Mouse (Mus musculus): ENCODE results near the gene Kif21a.

Kif21a gene

GRCm38 (mm10) chr15:91049496-91050441, at the start of gene Kif21a:
TSS of gene Kif21a (minus strand) at chr15:91049948.
- DNase-seq (ENCODE audit: inconsistent age in 2 of 2, low spot score in 1 of 2), result peak; percentile 89 to 95

GRCm38 (mm10) chr15:91096606-91097005, 46.9 kb upstream of the Kif21a start:
- no peak for DNase-seq (ENCODE audit: inconsistent age in 2 of 2, low spot score in 1 of 2)

GRCm38 (mm10) chr15:91089427-91089826, 39.7 kb upstream of the Kif21a start:
- DNase-seq (ENCODE audit: inconsistent age in 2 of 2, low spot score in 1 of 2), result no peak

GRCm38 (mm10) chr15:91088071-91088470, 38.3 kb upstream of the Kif21a start:
- no peak for DNase-seq (ENCODE audit: inconsistent age in 2 of 2, low spot score in 1 of 2)

DNA sequence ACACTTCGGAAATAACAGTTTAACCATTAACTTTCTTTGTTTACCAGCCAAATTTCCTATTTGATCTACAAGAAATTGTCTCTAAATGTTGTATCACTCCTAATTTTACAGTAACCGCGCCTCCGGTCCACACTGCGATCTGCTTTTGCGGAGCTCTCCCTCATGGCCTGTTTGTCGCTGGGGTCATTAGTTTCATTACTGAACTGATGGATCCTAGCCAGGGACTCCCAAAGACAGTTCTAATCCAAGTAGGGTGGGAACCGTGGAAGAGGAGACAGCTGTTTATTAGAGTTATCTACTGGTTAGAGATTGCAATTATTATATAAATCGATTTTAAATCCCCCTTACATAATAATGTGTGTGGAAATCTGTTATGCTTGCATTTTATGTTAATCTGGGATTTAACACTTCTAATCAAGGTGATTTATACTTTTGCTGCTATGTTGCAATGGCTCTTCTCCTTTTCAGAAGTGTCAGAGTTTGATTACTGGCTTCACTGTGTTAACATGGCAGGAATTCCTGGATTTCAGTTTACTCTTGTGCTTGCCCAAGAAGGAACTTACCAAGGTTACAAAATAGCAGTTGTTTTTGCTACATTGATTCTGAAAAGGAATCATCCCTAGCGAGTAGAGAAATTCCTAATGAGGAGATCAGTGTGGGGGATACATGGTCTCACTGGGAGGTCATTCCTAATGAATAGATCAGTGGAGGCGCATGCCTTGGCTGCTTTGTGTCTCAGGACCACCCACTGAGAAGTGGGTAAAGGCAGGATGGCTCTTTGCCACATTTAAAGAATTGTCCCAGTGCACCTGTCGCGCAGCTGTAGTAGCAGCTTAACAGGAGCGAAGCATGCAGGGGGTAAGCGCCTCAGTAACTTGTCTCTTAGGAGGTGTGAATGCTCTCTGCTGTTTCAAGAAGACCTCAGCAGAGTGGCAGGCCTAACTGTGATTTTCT, 28.0 kb upstream of the Kif21a start:
- no peak for DNase-seq (ENCODE audit: inconsistent age in 2 of 2, low spot score in 1 of 2)

DNA sequence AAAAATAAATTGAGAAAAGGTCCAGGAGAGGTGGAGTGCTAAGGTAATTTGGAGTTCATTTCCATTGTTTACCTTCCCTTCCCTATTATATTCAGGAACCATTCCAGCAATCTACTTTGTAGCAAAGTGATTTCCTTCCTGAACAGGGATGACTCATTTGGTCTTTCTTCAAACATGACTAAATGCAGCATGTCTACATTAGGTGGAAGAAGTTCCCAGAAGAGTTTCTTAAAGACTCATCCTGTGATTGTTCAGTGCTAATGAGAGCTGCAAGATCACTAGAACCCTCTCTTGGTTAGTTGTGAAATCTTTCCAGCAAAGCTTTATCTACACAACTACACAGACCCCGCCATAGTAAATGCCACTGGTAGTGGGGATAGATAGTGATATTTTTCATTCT, 22.7 kb upstream of the Kif21a start:
- DNase-seq (ENCODE audit: inconsistent age in 2 of 2, low spot score in 1 of 2), result no peak

DNA sequence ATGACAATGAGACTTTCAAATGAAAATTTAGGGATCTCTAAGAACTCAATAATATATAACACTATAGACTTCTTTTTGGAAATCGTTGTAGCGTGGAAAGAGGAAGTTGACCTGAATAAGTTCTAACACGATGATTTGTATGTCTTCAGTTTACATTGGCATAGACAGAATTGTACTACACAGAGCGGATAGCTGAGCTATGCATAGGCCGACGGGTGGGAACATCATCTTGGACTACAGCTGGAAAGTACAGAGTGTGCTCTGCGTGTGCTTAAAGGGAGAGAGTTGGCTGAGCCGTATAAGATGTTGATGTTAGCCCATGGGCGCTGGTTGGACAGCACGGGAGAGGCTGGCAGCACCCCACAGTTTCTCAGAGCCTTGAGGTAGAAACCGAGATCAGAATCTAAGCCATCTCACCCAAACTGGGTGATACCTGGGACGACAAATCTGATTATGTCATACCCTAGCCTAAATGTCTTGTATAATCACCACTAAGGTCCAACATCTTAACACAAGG, 14.6 kb upstream of the Kif21a start:
- no peak for DNase-seq (ENCODE audit: inconsistent age in 2 of 2, low spot score in 1 of 2)

GRCm38 (mm10) chr15:91063845-91064244, 14.1 kb upstream of the Kif21a start:
- DNase-seq (ENCODE audit: inconsistent age in 2 of 2, low spot score in 1 of 2), result no peak

DNA sequence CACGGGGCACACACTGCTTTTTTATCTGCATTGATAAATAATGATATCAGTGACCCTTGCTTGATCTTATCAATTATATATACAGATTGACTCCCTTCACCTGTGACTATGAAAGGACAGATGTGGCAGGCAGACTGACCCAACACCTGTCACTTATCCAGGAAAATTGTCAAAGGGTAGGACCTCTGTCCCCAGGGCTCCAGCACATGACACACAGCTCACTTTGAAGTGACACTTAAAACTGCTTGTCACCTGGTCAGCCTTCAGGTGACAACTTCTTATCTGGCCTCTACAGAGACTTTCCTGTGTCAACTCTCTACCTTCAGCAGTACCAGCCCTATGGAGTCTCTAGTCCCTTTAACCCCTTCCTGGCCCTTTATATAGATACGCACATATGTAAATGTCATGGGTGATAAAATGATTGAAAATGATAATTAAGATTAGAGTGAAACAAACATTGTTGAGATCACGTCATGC, 7.2 kb upstream of the Kif21a start:
- no peak for DNase-seq (ENCODE audit: inconsistent age in 2 of 2, low spot score in 1 of 2)

- no peak for DNase-seq (ENCODE audit: inconsistent age in 2 of 2, low spot score in 1 of 2)
Measured at GRCm38 (mm10) chr15:91056176-91056865, 6.6 kb upstream of the Kif21a start.

GRCm38 (mm10) chr15:91048951-91049495, 725 bp downstream of the Kif21a start:
- peak in 1 of 2 experiments; percentile 53 for DNase-seq (ENCODE audit: inconsistent age in 2 of 2, low spot score in 1 of 2)

DNA sequence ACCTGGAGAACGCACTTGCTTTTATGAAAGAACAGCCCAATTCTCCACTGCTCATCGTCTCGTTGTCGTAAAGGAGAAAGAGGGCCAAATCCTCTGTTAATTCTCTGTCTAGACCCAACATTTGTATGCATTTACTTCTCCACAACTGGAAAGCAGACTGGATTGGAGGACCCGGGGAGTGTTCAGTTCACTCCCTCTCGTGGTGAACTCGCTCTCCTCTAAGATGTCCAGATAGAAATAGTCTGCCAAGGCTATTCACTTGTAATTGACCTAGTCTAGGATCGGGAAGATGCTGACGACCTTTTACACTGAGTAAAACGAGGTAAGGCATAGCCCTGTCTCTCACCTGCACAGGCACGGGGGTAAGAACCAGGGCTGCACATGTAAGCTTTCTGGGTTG, 2.1 kb downstream of the Kif21a start:
- DNase-seq (ENCODE audit: inconsistent age in 2 of 2, low spot score in 1 of 2), result no peak

DNA sequence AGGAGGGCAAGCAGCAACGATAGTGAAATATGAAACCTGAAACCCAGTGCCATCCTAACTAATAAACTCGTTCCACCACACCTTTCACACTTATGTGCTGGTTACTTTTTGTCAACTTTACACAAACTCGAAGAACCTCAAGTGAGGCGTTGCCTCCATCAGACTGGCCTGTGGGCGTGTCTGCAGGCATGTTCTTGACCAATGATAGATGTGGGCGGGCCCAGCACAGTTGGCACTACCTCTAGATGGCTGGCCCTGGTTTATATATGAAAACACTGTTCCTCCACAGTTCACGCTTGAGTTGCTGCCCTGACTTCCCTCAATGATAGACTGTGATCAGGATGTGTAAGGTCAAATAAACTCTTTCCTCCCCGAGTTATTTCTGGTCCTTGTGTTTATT, 3.2 kb downstream of the Kif21a start:
- DNase-seq (ENCODE audit: inconsistent age in 2 of 2, low spot score in 1 of 2), result no peak

GRCm38 (mm10) chr15:91043263-91043662, 6.5 kb downstream of the Kif21a start:
- no peak for DNase-seq (ENCODE audit: inconsistent age in 2 of 2, low spot score in 1 of 2)

DNA sequence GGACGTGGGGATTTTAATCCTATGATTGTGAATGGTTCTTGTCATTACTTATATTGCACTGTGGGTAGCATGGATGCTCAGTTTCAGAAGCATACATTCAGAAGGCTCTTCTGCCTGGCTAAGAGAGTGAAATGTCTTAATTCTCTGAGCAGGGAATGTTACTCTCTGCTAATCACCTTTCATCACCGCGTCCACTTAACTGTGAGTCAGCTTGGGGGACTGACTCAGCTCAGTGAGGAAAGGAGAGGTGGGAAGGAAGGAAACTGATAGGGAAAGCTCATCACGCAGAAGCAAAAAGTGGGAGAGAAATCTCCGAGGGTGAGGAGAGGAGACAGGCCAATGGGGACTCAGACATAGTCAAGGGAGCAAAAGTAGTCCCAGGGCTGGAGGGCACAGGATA, 10.9 kb downstream of the Kif21a start:
- no peak for DNase-seq (ENCODE audit: inconsistent age in 2 of 2, low spot score in 1 of 2)

DNA sequence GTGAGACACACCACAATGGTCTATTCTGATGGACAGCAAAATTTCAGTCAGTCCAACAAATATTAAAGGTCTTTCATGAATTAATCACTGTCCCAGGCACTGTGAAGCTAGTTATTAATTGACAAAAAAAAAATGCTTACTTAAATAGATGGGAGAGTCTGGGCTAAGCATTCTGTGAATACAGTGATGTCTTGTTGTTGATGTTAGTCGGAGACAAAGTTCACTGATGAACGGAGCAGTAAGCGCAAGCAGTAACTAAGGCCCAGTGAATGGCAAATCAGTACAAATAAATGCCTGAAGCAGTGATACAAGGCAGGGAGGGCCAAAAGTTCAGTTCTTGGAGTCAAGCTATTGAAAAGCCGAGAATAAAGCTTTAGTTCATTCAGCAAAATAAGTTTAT, 15.7 kb downstream of the Kif21a start:
- no peak for DNase-seq (ENCODE audit: inconsistent age in 2 of 2, low spot score in 1 of 2)

DNA sequence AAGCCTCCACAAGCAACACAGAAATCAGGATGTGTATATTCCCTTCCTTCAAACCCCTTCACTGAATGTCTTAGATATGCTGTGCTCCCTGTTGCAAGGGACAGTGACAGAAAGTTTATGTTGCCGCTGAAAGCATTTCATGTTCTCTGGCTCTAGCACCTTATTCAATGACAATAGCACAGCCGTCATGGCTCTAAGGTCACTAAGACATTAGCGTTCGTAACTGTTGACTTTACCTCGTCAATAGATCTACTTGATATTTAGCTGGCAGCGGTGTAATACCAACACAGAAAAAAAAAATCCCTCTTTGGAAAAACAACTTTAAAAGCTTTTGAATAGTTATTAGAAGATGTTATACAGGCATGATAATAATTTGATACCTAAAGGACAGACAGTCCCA, 16.2 kb downstream of the Kif21a start:
- no peak for DNase-seq (ENCODE audit: inconsistent age in 2 of 2, low spot score in 1 of 2)

- DNase-seq (ENCODE audit: inconsistent age in 2 of 2, low spot score in 1 of 2), result peak; percentile 70 to 88
Measured at GRCm38 (mm10) chr15:91028962-91029361, 20.8 kb downstream of the Kif21a start.

- no peak for DNase-seq (ENCODE audit: inconsistent age in 2 of 2, low spot score in 1 of 2)
Measured at GRCm38 (mm10) chr15:91028494-91028893, 21.3 kb downstream of the Kif21a start.

- DNase-seq (ENCODE audit: inconsistent age in 2 of 2, low spot score in 1 of 2), result no peak
Measured at GRCm38 (mm10) chr15:91022276-91022675, 27.5 kb downstream of the Kif21a start.

- no peak for DNase-seq (ENCODE audit: inconsistent age in 2 of 2, low spot score in 1 of 2)
Measured at GRCm38 (mm10) chr15:91018861-91019187, 30.9 kb downstream of the Kif21a start.

All from adrenal gland, adult (tissue).